Mouse (Mus musculus): ENCODE measurements at regions not wholly inside any gene's neighbourhood (a gene's known extent, or its start where the extent isn't known, plus 50 kb on each side); places are given as distances from the start of the nearest gene placed in this dataset.

- ATAC-seq: 0 out of 2 replicates have a peak, but pooled peaks have one; percentile 13
- peaks cover 15% of the 10 kb centered on the region; the same call in 1 of the 2 replicates for H3K4me1 ChIP-seq
- H3K9me3 ChIP-seq (replicated peaks): no peaks in the 10 kb centered on the region
- no peak overlapping the region for H3K9ac ChIP-seq
- no peak overlapping the region for H3K4me2 ChIP-seq
- no peaks in the 10 kb centered on the region for H3K27me3 ChIP-seq (replicated peaks)
- no peak overlapping the region for H3K4me3 ChIP-seq
- WGBS (ENCODE audit: insufficient replicate concordance): 40% methylated on average over 14 of the region's 14 CpGs
- H3K36me3 ChIP-seq: no peaks in the 10 kb centered on the region
- no peak overlapping the region for H3K27ac ChIP-seq
Observed at GRCm38 (mm10) chr3:133754006-133754910, 209.3 kb upstream of the Tet2 start.

GRCm38 (mm10) chr3:133754911-133755259, 209.9 kb upstream of the Tet2 start:
- Histone ChIP-seq H3K27me3 (replicated peaks) (no peaks in the 10 kb centered on the region), H3K36me3 (no peaks in the 10 kb centered on the region), H3K27ac (no peak overlapping the region), H3K9ac (no peak overlapping the region), H3K4me2 (no peak overlapping the region), H3K9me3 (replicated peaks) (no peaks in the 10 kb centered on the region), H3K4me1 (peaks cover 15% of the 10 kb centered on the region; the same call in 1 of the 2 replicates), H3K4me3 (no peak overlapping the region)
- ATAC-seq: no peak
- WGBS (ENCODE audit: insufficient replicate concordance): 9% methylated on average over 3 of the region's 3 CpGs

GRCm38 (mm10) chr3:133757756-133758420, 212.9 kb upstream of the Tet2 start:
- Histone ChIP-seq H3K4me2 (peak overlapping the region; percentile 33; the same call in 1 of the 2 replicates), H3K9ac (no peak overlapping the region), H3K9me3 (replicated peaks) (no peaks in the 10 kb centered on the region), H3K27ac (no peak overlapping the region), H3K4me3 (no peak overlapping the region), H3K36me3 (no peaks in the 10 kb centered on the region), H3K4me1 (peaks cover 15% of the 10 kb centered on the region; the same call in 1 of the 2 replicates), H3K27me3 (replicated peaks) (no peaks in the 10 kb centered on the region)
- ATAC-seq: no peak
- WGBS (ENCODE audit: insufficient replicate concordance): 26% methylated on average over 12 of the region's 12 CpGs

GRCm38 (mm10) chr3:133758421-133758820, 213.5 kb upstream of the Tet2 start:
- Histone ChIP-seq H3K9ac (no peak overlapping the region), H3K4me3 (no peak overlapping the region), H3K36me3 (no peaks in the 10 kb centered on the region), H3K27ac (no peak overlapping the region), H3K4me2 (peak overlapping the region; percentile 33; the same call in 1 of the 2 replicates), H3K9me3 (replicated peaks) (no peaks in the 10 kb centered on the region), H3K4me1 (peaks cover 15% of the 10 kb centered on the region; the same call in 1 of the 2 replicates), H3K27me3 (replicated peaks) (no peaks in the 10 kb centered on the region)
- no peak for ATAC-seq
- WGBS (ENCODE audit: insufficient replicate concordance): 11% methylated on average over 4 of the region's 4 CpGs

GRCm38 (mm10) chr3:133759611-133760010, 214.7 kb upstream of the Tet2 start:
- H3K36me3 ChIP-seq: no peaks in the 10 kb centered on the region
- no peak overlapping the region for H3K4me3 ChIP-seq
- no peaks in the 10 kb centered on the region for H3K27me3 ChIP-seq (replicated peaks)
- no peak overlapping the region for H3K27ac ChIP-seq
- no peak for ATAC-seq
- H3K9ac ChIP-seq: no peak overlapping the region
- peaks cover 9% of the 10 kb centered on the region; the same call in 1 of the 2 replicates for H3K4me1 ChIP-seq
- H3K9me3 ChIP-seq (replicated peaks): no peaks in the 10 kb centered on the region
- WGBS (ENCODE audit: insufficient replicate concordance): 64% methylated on average over 2 of the region's 2 CpGs
- no peak overlapping the region for H3K4me2 ChIP-seq

GRCm38 (mm10) chr3:133760221-133760620, 215.3 kb upstream of the Tet2 start:
- no peaks in the 10 kb centered on the region for H3K9me3 ChIP-seq (replicated peaks)
- no peak overlapping the region for H3K4me3 ChIP-seq
- no peak overlapping the region for H3K9ac ChIP-seq
- H3K27me3 ChIP-seq (replicated peaks): no peaks in the 10 kb centered on the region
- ATAC-seq: no peak
- no peak overlapping the region for H3K27ac ChIP-seq
- WGBS (ENCODE audit: insufficient replicate concordance): 69% methylated on average over 1 of the region's 1 CpGs
- H3K36me3 ChIP-seq: no peaks in the 10 kb centered on the region
- 0 out of 2 replicates have a peak, but pooled peaks cover 6% of the 10 kb centered on the region for H3K4me1 ChIP-seq
- H3K4me2 ChIP-seq: no peak overlapping the region

- no peak overlapping the region for H3K27ac ChIP-seq
- ATAC-seq: no peak
- H3K4me3 ChIP-seq: no peak overlapping the region
- H3K4me2 ChIP-seq: no peak overlapping the region
- H3K27me3 ChIP-seq (replicated peaks): no peaks in the 10 kb centered on the region
- no peaks in the 10 kb centered on the region for H3K36me3 ChIP-seq
- no peak overlapping the region for H3K9ac ChIP-seq
- H3K4me1 ChIP-seq: no peaks in the 10 kb centered on the region
- no peaks in the 10 kb centered on the region for H3K9me3 ChIP-seq (replicated peaks)
Observed at GRCm38 (mm10) chr3:133763721-133764120, 218.8 kb upstream of the Tet2 start.

DNA sequence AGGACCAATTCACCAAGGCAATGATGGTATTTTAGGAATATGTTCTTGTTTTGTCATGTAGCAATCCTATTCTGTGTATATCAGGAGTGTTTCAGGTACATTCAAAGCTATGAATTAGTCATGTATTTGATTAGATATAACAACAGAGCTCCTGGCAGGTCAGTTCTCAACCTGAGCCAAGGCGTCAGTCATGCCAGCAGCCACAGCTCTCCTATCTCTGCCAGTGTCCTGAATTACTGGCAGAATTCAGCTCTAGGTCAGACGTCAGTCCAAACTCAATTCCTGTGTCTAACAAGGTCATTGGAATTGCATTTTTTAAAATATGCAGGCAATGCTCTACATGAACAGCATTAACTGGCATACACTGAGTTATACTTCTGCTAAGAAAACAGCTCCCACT, 228.6 kb upstream of the Tet2 start:
- Histone ChIP-seq H3K4me2 (no peak overlapping the region), H3K9me3 (replicated peaks) (no peaks in the 10 kb centered on the region), H3K4me1 (no peaks in the 10 kb centered on the region), H3K36me3 (no peaks in the 10 kb centered on the region), H3K27me3 (replicated peaks) (no peaks in the 10 kb centered on the region), H3K4me3 (no peak overlapping the region), H3K9ac (no peak overlapping the region), H3K27ac (no peak overlapping the region)
- ATAC-seq: no peak
- 59% methylated on average over 2 of the region's 2 CpGs for WGBS (ENCODE audit: insufficient replicate concordance)

GRCm38 (mm10) chr3:133774229-133774628, 229.3 kb upstream of the Tet2 start:
- Histone ChIP-seq H3K36me3 (no peaks in the 10 kb centered on the region), H3K27ac (no peak overlapping the region), H3K4me3 (no peak overlapping the region), H3K9me3 (replicated peaks) (no peaks in the 10 kb centered on the region), H3K4me2 (no peak overlapping the region), H3K9ac (no peak overlapping the region), H3K4me1 (no peaks in the 10 kb centered on the region), H3K27me3 (replicated peaks) (no peaks in the 10 kb centered on the region)
- 51% methylated on average over 3 of the region's 3 CpGs for WGBS (ENCODE audit: insufficient replicate concordance)
- no peak for ATAC-seq

GRCm38 (mm10) chr3:133776013-133776412, 231.1 kb upstream of the Tet2 start:
- ATAC-seq: no peak
- Histone ChIP-seq H3K27me3 (replicated peaks) (no peaks in the 10 kb centered on the region), H3K9ac (no peak overlapping the region), H3K27ac (no peak overlapping the region), H3K36me3 (no peaks in the 10 kb centered on the region), H3K4me1 (no peaks in the 10 kb centered on the region), H3K9me3 (replicated peaks) (no peaks in the 10 kb centered on the region), H3K4me3 (no peak overlapping the region), H3K4me2 (no peak overlapping the region)
- WGBS (ENCODE audit: insufficient replicate concordance): 34% methylated on average over 4 of the region's 4 CpGs

- Histone ChIP-seq H3K4me3 (no peak overlapping the region), H3K9ac (no peak overlapping the region), H3K9me3 (replicated peaks) (no peaks in the 10 kb centered on the region), H3K4me2 (no peak overlapping the region), H3K4me1 (no peaks in the 10 kb centered on the region), H3K27me3 (replicated peaks) (no peaks in the 10 kb centered on the region), H3K27ac (no peak overlapping the region), H3K36me3 (no peaks in the 10 kb centered on the region)
- WGBS (ENCODE audit: insufficient replicate concordance): 64% methylated on average over 2 of the region's 2 CpGs
- ATAC-seq: no peak
Observed at GRCm38 (mm10) chr3:133779161-133779789, 234.3 kb upstream of the Tet2 start.

DNA sequence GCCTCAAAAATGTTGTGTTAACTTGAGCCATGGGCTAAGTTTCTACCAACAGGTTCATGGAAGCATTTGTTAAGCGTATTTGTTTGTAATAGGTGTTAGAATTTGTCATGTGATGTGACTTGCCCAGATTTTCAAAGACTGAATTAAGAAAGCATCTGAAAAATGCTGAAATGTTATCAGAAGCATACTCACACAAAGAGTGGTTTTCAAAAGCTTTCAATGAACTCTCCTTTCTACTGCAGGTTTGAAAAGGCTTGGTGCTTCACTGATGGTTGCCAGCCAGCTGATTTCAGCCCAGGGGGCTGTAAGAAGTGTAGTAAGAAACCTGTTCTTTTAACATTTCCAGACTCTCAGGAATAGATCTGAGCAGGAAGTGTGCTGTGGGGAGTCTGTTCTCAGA, 238.1 kb upstream of the Tet2 start:
- no peaks in the 10 kb centered on the region for H3K27me3 ChIP-seq (replicated peaks)
- no peak overlapping the region for H3K4me2 ChIP-seq
- WGBS (ENCODE audit: insufficient replicate concordance): 61% methylated on average over 1 of the region's 1 CpGs

More for the DNA sequence above, 238.1 kb upstream of the Tet2 start:
- H3K36me3 ChIP-seq: no peaks in the 10 kb centered on the region
- H3K9ac ChIP-seq: no peak overlapping the region
- H3K4me3 ChIP-seq: no peak overlapping the region
- H3K27ac ChIP-seq: no peak overlapping the region
- H3K4me1 ChIP-seq: no peaks in the 10 kb centered on the region
- ATAC-seq: no peak
- no peaks in the 10 kb centered on the region for H3K9me3 ChIP-seq (replicated peaks)
